Mouse (Mus musculus): ENCODE measurements around the gene Gcgr.

- TF ChIP-seq CTCF (IDR thresholded peaks at IDR 0.05; ENCODE audit: control insufficient read depth, insufficient read depth, low read length) (no peak), POLR2A (IDR thresholded peaks at IDR 0.05; ENCODE audit: borderline replicate concordance, control insufficient read depth, low read depth, low read length) (no peak)
Observed at GRCm38 (mm10) chr11:120528903-120529302, 1.6 kb upstream of the Gcgr start.

Data from bone marrow, adult 2 months (tissue).